Mouse (Mus musculus) gastrocnemius, adult 18-20 months (tissue): Measurements from ENCODE around the gene Palld. TPM values are rescaled to one million over a fixed set of nuclear protein-coding genes. Genes with fewer than 3 reads are reported as not detected.

Experiments used
- DNase-seq: peaks from one replicate; pipeline ENCODE4 v3.0.0; 2021; ENCODE audit warnings: low spot score
- total RNA-seq, 2 experiments: library from RNA; stranded (reverse); gene quantifications; 2 replicates each; pipeline ENCODE4 v1.2.3; 2021

Palld gene
- total RNA-seq, 2 experiments from 2014 or later: 42.0 to 57.2 TPM

- no peak for DNase-seq
Observed at GRCm38 (mm10) chr8:61731306-61732088, 171.0 kb downstream of the Palld start.

GRCm38 (mm10) chr8:61730669-61731068, 171.8 kb downstream of the Palld start:
- no peak for DNase-seq

- DNase-seq: no peak
Observed at GRCm38 (mm10) chr8:61725306-61726017, 177.0 kb downstream of the Palld start.

- no peak for DNase-seq
Observed at GRCm38 (mm10) chr8:61722226-61722625, 180.3 kb downstream of the Palld start.

- DNase-seq: no peak
Observed at GRCm38 (mm10) chr8:61715351-61716125, 187.0 kb downstream of the Palld start.

- DNase-seq: no peak
Observed at GRCm38 (mm10) chr8:61714293-61714831, 188.1 kb downstream of the Palld start.

- DNase-seq: no peak
Observed at GRCm38 (mm10) chr8:61713195-61713990, 189.1 kb downstream of the Palld start.

- no peak for DNase-seq
Observed at GRCm38 (mm10) chr8:61712426-61712825, 190.1 kb downstream of the Palld start.

GRCm38 (mm10) chr8:61708586-61709305, 193.7 kb downstream of the Palld start:
- no peak for DNase-seq

- no peak for DNase-seq
Observed at GRCm38 (mm10) chr8:61705491-61705890, 197.0 kb downstream of the Palld start.

GRCm38 (mm10) chr8:61702122-61702521, 200.4 kb downstream of the Palld start:
- DNase-seq: no peak

GRCm38 (mm10) chr8:61700932-61701681, 201.4 kb downstream of the Palld start:
- DNase-seq: no peak

- DNase-seq: no peak
Observed at GRCm38 (mm10) chr8:61700298-61700697, 202.2 kb downstream of the Palld start.

- DNase-seq: no peak
Observed at GRCm38 (mm10) chr8:61698959-61699358, 203.5 kb downstream of the Palld start.

- no peak for DNase-seq
Observed at GRCm38 (mm10) chr8:61697728-61698385, 204.6 kb downstream of the Palld start.

GRCm38 (mm10) chr8:61696846-61697455, 205.5 kb downstream of the Palld start:
- DNase-seq: no peak

GRCm38 (mm10) chr8:61695416-61695815, 207.1 kb downstream of the Palld start:
- no peak for DNase-seq

- no peak for DNase-seq
Observed at GRCm38 (mm10) chr8:61692866-61693265, 209.6 kb downstream of the Palld start.

- DNase-seq: no peak
Observed at GRCm38 (mm10) chr8:61692129-61692528, 210.4 kb downstream of the Palld start.
